In the genomic region with DNA sequence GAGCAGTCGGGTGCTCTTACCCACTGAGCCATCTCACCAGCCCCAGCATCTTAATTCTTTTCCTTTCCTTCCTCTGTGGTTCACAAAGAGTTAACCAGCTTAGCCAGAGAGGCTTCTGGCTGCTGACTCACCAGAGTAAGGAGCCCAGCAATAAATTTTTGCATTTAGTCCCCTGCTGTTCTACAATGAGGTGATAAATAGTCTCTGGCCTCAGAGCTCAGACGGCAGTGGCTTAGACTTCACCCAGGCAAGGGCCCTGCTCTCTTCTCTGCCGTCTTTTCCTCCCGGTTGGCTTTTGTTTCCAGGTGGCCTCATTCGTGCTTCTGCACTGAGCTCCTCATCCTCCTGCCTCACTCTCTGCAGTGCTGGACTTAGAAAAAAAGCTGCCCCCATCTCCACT, we compare ENCODE assay signal across 8 mouse cellular contexts.
DNase-seq lines count a peak whose midpoint lies in the region; ATAC-seq and TF ChIP-seq lines count a peak whose summit lies in the region.

No protein-coding gene starts in this region.

- ATAC-seq in Patski: peak; percentile 78
- ATAC-seq in hindbrain, embryonic 12.5 days (ENCODE audit: low FRiP score): no peak
- no peak for ATAC-seq in midbrain, embryonic 15.5 days (replicated peaks)
- ATAC-seq in erythroid progenitor cell, adult 5-6 weeks (replicated peaks; ENCODE audit: low FRiP score, poor library complexity, severe bottlenecking): no peak

- TF ChIP-seq CTCF in kidney, adult 2 months (conservative IDR thresholded peaks at IDR 0.05; ENCODE audit: insufficient read depth, insufficient read length, low read depth, low read length): no peak
- no peak for TF ChIP-seq CTCF in Patski (IDR thresholded peaks at IDR 0.05)
- TF ChIP-seq CTCF in lung, adult 2 months (IDR thresholded peaks at IDR 0.05; ENCODE audit: insufficient read depth, low read length): no peak

- no peak overlapping the region for H3K27ac ChIP-seq in kidney, adult 2 months (ENCODE audit: insufficient read depth, low read depth, low read length)
- no peak overlapping the region for H3K27ac ChIP-seq in hindbrain, embryonic 12.5 days
- H3K27ac ChIP-seq in midbrain, embryonic 15.5 days: peak overlapping the region; percentile 49

- WGBS in kidney, adult 2 months: 8% methylated on average over 5 of the region's 5 CpGs
- 12% methylated on average over 5 of the region's 5 CpGs for WGBS in hindbrain, embryonic 12.5 days
- WGBS in midbrain, embryonic 15.5 days: 14% methylated on average over 5 of the region's 5 CpGs
- 10% methylated on average over 5 of the region's 5 CpGs for WGBS in lung, adult 2 months

- POLR2A ChIA-PET in Patski (lab: Charles Lee): no interaction called here

- H3K9ac ChIP-seq in hindbrain, embryonic 12.5 days: no peak overlapping the region
- 0 out of 2 replicates have a peak overlapping the region, but pooled peaks have one; percentile 11 for H3K9ac ChIP-seq in midbrain, embryonic 15.5 days

- in situ Hi-C loops in Patski (cut with MboI; ENCODE audit: low pct_unique_long_range_greater_than_20kb): loop anchor here (25.0 kb wide), 1 partner anchor 1056 kb away; no protein-coding TSS in a partner anchor

- no peaks in the 10 kb centered on the region for H3K27me3 ChIP-seq in kidney, adult 2 months (replicated peaks; ENCODE audit: control insufficient read depth, insufficient read depth, low read length)
- no peaks in the 10 kb centered on the region for H3K27me3 ChIP-seq in Patski
- H3K27me3 ChIP-seq in hindbrain, embryonic 12.5 days: no peaks in the 10 kb centered on the region
- H3K27me3 ChIP-seq in midbrain, embryonic 15.5 days (replicated peaks): no peaks in the 10 kb centered on the region

- peak overlapping the region; percentile 90 for H3K4me2 ChIP-seq in hindbrain, embryonic 12.5 days (replicated peaks)
- peak overlapping the region; percentile 89 for H3K4me2 ChIP-seq in midbrain, embryonic 15.5 days

- H3K4me3 ChIP-seq in kidney, adult 2 months (ENCODE audit: insufficient read depth, low read depth, low read length): no peak overlapping the region
- no peak overlapping the region for H3K4me3 ChIP-seq in hindbrain, embryonic 12.5 days
- peak overlapping the region; percentile 44 for H3K4me3 ChIP-seq in midbrain, embryonic 15.5 days
- no peak overlapping the region for H3K4me3 ChIP-seq in lung, adult 2 months (replicated peaks; ENCODE audit: extremely low read depth, low read depth, low read length)

- no peaks in the 10 kb centered on the region for H3K9me3 ChIP-seq in hindbrain, embryonic 12.5 days (replicated peaks)
- H3K9me3 ChIP-seq in midbrain, embryonic 15.5 days: no peaks in the 10 kb centered on the region

- no peaks in the 10 kb centered on the region; the same call in 1 of the 2 replicates for H3K36me3 ChIP-seq in kidney, adult 2 months (ENCODE audit: control insufficient read depth, insufficient read depth, low read length)
- peaks cover 10% of the 10 kb centered on the region for H3K36me3 ChIP-seq in hindbrain, embryonic 12.5 days
- H3K36me3 ChIP-seq in midbrain, embryonic 15.5 days (replicated peaks): peaks cover 10% of the 10 kb centered on the region

- H3K4me1 ChIP-seq in kidney, adult 2 months (ENCODE audit: control insufficient read depth, insufficient read depth, low read length): no peaks in the 10 kb centered on the region
- H3K4me1 ChIP-seq in hindbrain, embryonic 12.5 days: peaks cover 6% of the 10 kb centered on the region; the same call in 1 of the 2 replicates
- H3K4me1 ChIP-seq in midbrain, embryonic 15.5 days: peaks cover 12% of the 10 kb centered on the region
- no peaks in the 10 kb centered on the region for H3K4me1 ChIP-seq in lung, adult 2 months (ENCODE audit: control insufficient read depth, insufficient read depth, low read length)

- DNase-seq in kidney, adult 2 months: peak; percentile 2
- no peak for DNase-seq in kidney, adult 18-20 months
- no peak for DNase-seq in Patski (ENCODE audit: low read depth, low spot score)
- DNase-seq in lung, adult 2 months: no peak
- DNase-seq in frontal cortex, postnatal 36 days (ENCODE audit: low spot score in 2 of 2): no peak

- CTCF ChIA-PET in Patski (lab: Charles Lee): interaction anchor here (1.0 to 2.9 kb wide), 3 partner anchors 19 to 186 kb away, joined by 3 to 14 read pairs (median 6); no protein-coding TSS in a partner anchor

- no peak for TF ChIP-seq POLR2A in kidney, adult 2 months (IDR thresholded peaks at IDR 0.05; ENCODE audit: low read depth, low read length)
- no peak for TF ChIP-seq POLR2A in lung, adult 2 months (IDR thresholded peaks at IDR 0.05; ENCODE audit: borderline replicate concordance, extremely low read depth, low read depth, low read length)
